Mouse (Mus musculus): ENCODE measurements around the gene Olfr129.

The Olfr129 gene

GRCm38 (mm10) chr17:38059979-38060378, at the start of gene Olfr129:
Gene Olfr129, minus strand, starts transcription at chr17:38060079.
- in situ Hi-C loops (cut with MseI, MboI) = no loop called here

- in situ Hi-C loops (cut with MseI, MboI) = no loop called here
Observed at GRCm38 (mm10) chr17:38088593-38088992, 28.7 kb upstream of the Olfr129 start, which contains the start of gene Olfr131. Gene Olfr131, minus strand, starts transcription at chr17:38088693.

GRCm38 (mm10) chr17:38082364-38082763, 22.5 kb upstream of the Olfr129 start:
- in situ Hi-C loops (cut with MseI, MboI) = no loop called here

- in situ Hi-C loops (cut with MseI, MboI) = no loop called here
Observed at GRCm38 (mm10) chr17:38063621-38064020, 3.7 kb upstream of the Olfr129 start, which contains the start of gene Olfr130. Gene Olfr130, plus strand, starts transcription at chr17:38063921.

- in situ Hi-C loops (cut with MseI, MboI) = no loop called here
Observed at GRCm38 (mm10) chr17:38026297-38026696, 33.6 kb downstream of the Olfr129 start.

GRCm38 (mm10) chr17:38016341-38016740, 43.5 kb downstream of the Olfr129 start:
- in situ Hi-C loops (cut with MseI, MboI) = no loop called here

- in situ Hi-C loops (cut with MseI, MboI) = no loop called here
Observed at GRCm38 (mm10) chr17:38004996-38005395, 54.9 kb downstream of the Olfr129 start.
